Mouse (Mus musculus): Measurements from ENCODE around the gene Bicdl1. TPM values are rescaled to one million over a fixed set of nuclear protein-coding genes. Genes with fewer than 3 reads are reported as not detected.
A peak's percentile ranks its signal among the peaks of the same experiment; 100 is the strongest.

Bicdl1 gene
- total RNA-seq, 2 experiments from 2014 or later: 1.3 to 3.8 TPM

GRCm38 (mm10) chr5:115726581-115726980 lies 4.8 kb downstream of the Bicdl1 start:
- no peak for ATAC-seq (ENCODE audit: poor library complexity, severe bottlenecking)

- no peak for ATAC-seq (ENCODE audit: poor library complexity, severe bottlenecking)
Observed at GRCm38 (mm10) chr5:115726019-115726418, 5.4 kb downstream of the Bicdl1 start.

- ATAC-seq (ENCODE audit: poor library complexity, severe bottlenecking): no peak
Observed at GRCm38 (mm10) chr5:115724422-115724821, 7.0 kb downstream of the Bicdl1 start.

- ATAC-seq (ENCODE audit: poor library complexity, severe bottlenecking): no peak
Observed at GRCm38 (mm10) chr5:115722188-115722959, 9.0 kb downstream of the Bicdl1 start.

- ATAC-seq (ENCODE audit: poor library complexity, severe bottlenecking): no peak
Observed at GRCm38 (mm10) chr5:115720761-115721160, 10.7 kb downstream of the Bicdl1 start.

- no peak for ATAC-seq (ENCODE audit: poor library complexity, severe bottlenecking)
Observed at GRCm38 (mm10) chr5:115717693-115718092, 13.7 kb downstream of the Bicdl1 start.

GRCm38 (mm10) chr5:115717106-115717505 lies 14.3 kb downstream of the Bicdl1 start:
- no peak for ATAC-seq (ENCODE audit: poor library complexity, severe bottlenecking)

GRCm38 (mm10) chr5:115716426-115716825 lies 15.0 kb downstream of the Bicdl1 start:
- peak; percentile 70 for ATAC-seq (ENCODE audit: poor library complexity, severe bottlenecking)

- ATAC-seq (ENCODE audit: poor library complexity, severe bottlenecking): no peak
Observed at GRCm38 (mm10) chr5:115714761-115715160, 16.7 kb downstream of the Bicdl1 start.

- ATAC-seq (ENCODE audit: poor library complexity, severe bottlenecking): no peak
Observed at GRCm38 (mm10) chr5:115712487-115712886, 18.9 kb downstream of the Bicdl1 start.

- ATAC-seq (ENCODE audit: poor library complexity, severe bottlenecking): no peak
Observed at GRCm38 (mm10) chr5:115711636-115712419, 19.6 kb downstream of the Bicdl1 start.

GRCm38 (mm10) chr5:115710171-115710570 lies 21.2 kb downstream of the Bicdl1 start:
- no peak for ATAC-seq (ENCODE audit: poor library complexity, severe bottlenecking)

- no peak for ATAC-seq (ENCODE audit: poor library complexity, severe bottlenecking)
Observed at GRCm38 (mm10) chr5:115708930-115709329, 22.5 kb downstream of the Bicdl1 start.

GRCm38 (mm10) chr5:115701981-115702380 lies 29.4 kb downstream of the Bicdl1 start:
- no peak for ATAC-seq (ENCODE audit: poor library complexity, severe bottlenecking)

- no peak for ATAC-seq (ENCODE audit: poor library complexity, severe bottlenecking)
Observed at GRCm38 (mm10) chr5:115701215-115701614, 30.2 kb downstream of the Bicdl1 start.

GRCm38 (mm10) chr5:115696811-115697210 lies 34.6 kb downstream of the Bicdl1 start:
- ATAC-seq (ENCODE audit: poor library complexity, severe bottlenecking): no peak

- no peak for ATAC-seq (ENCODE audit: poor library complexity, severe bottlenecking)
Observed at GRCm38 (mm10) chr5:115695191-115695770, 36.1 kb downstream of the Bicdl1 start.

GRCm38 (mm10) chr5:115693271-115693670 lies 38.1 kb downstream of the Bicdl1 start:
- ATAC-seq (ENCODE audit: poor library complexity, severe bottlenecking): no peak

- no peak for ATAC-seq (ENCODE audit: poor library complexity, severe bottlenecking)
Observed at GRCm38 (mm10) chr5:115686716-115687115, 44.7 kb downstream of the Bicdl1 start.

- no peak for ATAC-seq (ENCODE audit: poor library complexity, severe bottlenecking)
Observed at GRCm38 (mm10) chr5:115685126-115685525, 46.3 kb downstream of the Bicdl1 start.

- ATAC-seq (ENCODE audit: poor library complexity, severe bottlenecking): no peak
Observed at GRCm38 (mm10) chr5:115671846-115672245, 59.6 kb downstream of the Bicdl1 start.

- ATAC-seq (ENCODE audit: poor library complexity, severe bottlenecking): no peak
Observed at GRCm38 (mm10) chr5:115670406-115670805, 61.0 kb downstream of the Bicdl1 start.

All from megakaryocyte, adult 5-6 weeks (primary cell).